Mouse (Mus musculus) megakaryocyte progenitor cell, adult 5-6 weeks (primary cell): ENCODE measurements around the gene Phtf1. TPM values are rescaled to one million over a fixed set of nuclear protein-coding genes. Genes with fewer than 3 reads are reported as not detected.

Experiments used
- ATAC-seq: replicated peaks from 2 replicates; pipeline ENCODE4 v1.8.0; 2016; ENCODE audit warnings: mild to moderate bottlenecking, moderate TSS enrichment, inconsistent platforms; ENCODE audit not compliant: poor library complexity
- total RNA-seq, 2 experiments: library from RNA; stranded (forward) in 1 of 2; stranded (reverse) in 1 of 2; fragments of 157-497, 149-512 nt in 1 of 2; fragments of 200-1000 nt in 1 of 2; gene quantifications; 2 replicates each; pipeline versions ENCODE4 v1.2.3 to v1.2.4; 2015 to 2017

Gene Phtf1
- total RNA-seq (2015) = 18.8 and 20.3 TPM in 2 replicates
- total RNA-seq (2017) = 27.3 and 32.7 TPM in 2 replicates

GRCm38 (mm10) chr3:103967861-103968691 lies at the start of gene Phtf1:
Phtf1 (plus strand) TSS chr3:103968110.
- ATAC-seq = peak; percentile 93

- ATAC-seq = 0 out of 2 replicates have a peak, but pooled peaks have one; percentile 20
Measured at GRCm38 (mm10) chr3:103920094-103920493, 47.8 kb upstream of the Phtf1 start.

- ATAC-seq = no peak
Measured at GRCm38 (mm10) chr3:103925302-103925701, 42.6 kb upstream of the Phtf1 start.

- ATAC-seq = peak; percentile 97
Measured at GRCm38 (mm10) chr3:103927511-103927910, 40.4 kb upstream of the Phtf1 start.

GRCm38 (mm10) chr3:103944794-103945562 lies 22.9 kb upstream of the Phtf1 start:
- no peak for ATAC-seq

DNA sequence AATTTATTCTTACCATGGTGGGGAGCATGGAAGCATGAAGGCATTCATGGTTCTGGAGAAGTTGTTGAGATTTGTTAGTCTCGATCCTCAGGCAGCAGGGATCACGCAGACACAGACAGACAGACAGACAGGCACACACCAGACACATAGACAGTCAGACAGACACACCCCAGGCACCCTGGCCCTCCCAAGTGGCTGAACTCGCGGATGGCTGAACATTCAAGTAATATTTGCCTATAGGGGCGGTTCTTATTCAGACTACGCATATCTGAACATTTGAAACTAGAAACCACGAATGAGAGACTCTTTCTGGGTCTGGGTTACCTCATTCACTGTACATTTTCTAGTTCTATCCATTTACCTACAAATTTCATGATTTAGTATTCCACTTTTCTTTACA lies 19.2 kb upstream of the Phtf1 start:
- ATAC-seq = no peak

- ATAC-seq = no peak
Measured at GRCm38 (mm10) chr3:103960622-103961021, 7.3 kb upstream of the Phtf1 start.

DNA sequence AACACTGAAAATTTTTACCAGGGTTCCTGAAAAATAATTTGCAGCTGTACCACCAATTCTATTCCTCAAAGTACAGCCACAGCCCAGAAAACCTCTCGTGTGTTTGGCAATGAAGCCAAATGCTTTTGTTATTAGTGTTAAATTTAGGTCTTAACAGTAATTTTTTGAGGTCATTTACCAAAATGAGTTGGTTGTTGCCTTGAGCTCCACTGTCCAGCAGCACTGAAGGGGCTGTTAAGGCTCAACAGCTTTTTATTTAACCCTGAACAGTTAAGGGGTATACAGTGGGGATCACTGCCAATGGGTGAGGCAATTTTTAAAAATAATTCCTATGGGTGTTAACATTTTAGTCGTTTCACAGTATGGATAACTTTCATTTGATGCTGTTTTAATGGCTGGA lies 679 bp upstream of the Phtf1 start:
- no peak for ATAC-seq

GRCm38 (mm10) chr3:103968701-103969100 lies 791 bp downstream of the Phtf1 start:
- ATAC-seq = peak; percentile 18; the same call in 1 of the 2 replicates

DNA sequence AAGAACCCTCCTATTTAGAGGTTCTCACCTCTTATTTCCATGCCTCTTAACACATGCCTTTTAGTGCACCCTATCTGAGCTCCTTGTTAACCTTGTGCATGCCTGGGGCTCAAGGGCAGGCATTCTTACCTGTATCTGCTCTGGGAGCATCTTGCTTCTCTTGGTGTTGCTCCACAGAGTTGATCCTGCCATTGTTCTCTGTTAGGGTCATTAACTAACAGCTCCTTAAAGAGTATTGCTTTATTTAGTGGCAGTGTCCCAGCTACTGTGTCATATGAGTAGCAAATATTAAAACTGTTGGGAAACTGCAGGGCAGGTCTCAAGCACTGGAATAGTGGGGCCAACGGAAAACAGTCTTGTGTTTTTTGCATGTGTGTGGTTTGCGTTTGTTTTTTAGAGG lies 3.2 kb downstream of the Phtf1 start:
- ATAC-seq = no peak

DNA sequence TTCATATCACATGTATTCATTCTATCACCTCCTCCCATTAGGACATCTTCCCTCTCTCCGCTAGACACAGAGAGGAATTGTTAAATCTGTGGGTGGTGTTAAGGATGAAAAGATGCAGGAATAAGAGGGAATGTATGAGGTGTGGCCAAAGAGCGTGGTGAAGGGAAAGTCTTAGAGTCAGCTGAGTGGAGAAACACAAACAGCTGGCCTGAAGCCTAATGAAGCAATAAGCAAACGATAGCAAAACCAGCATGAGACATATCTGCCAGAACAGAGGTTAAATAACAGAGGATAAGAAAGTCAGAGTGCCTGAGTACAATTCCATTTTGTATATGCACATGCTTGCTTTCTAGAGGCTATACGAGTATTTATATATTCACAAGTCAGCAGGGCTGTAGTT lies 16.6 kb downstream of the Phtf1 start:
- no peak for ATAC-seq

DNA sequence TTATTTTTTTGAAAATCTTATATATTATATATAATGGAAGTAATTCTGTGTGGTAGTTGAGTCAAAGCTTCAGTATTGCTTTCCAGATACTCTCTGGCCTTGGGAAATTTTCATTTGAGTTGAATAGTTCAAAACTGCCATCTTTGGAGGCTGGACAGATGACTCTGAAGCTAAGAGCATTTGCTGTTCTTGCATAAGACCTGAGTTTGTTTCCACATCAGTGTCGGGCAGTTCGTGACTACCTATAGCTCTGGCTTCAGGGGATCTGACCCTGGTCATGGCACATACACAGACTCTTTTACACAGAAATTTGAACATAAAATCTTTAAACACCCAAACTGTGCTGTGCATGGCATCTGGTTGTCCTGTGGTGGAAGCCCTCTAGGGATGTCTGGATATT lies 17.3 kb downstream of the Phtf1 start:
- ATAC-seq = no peak

- ATAC-seq = no peak
Measured at GRCm38 (mm10) chr3:103987831-103988432, 20.0 kb downstream of the Phtf1 start.

- peak; percentile 58 for ATAC-seq
Measured at GRCm38 (mm10) chr3:103989352-103989751, 21.4 kb downstream of the Phtf1 start.

DNA sequence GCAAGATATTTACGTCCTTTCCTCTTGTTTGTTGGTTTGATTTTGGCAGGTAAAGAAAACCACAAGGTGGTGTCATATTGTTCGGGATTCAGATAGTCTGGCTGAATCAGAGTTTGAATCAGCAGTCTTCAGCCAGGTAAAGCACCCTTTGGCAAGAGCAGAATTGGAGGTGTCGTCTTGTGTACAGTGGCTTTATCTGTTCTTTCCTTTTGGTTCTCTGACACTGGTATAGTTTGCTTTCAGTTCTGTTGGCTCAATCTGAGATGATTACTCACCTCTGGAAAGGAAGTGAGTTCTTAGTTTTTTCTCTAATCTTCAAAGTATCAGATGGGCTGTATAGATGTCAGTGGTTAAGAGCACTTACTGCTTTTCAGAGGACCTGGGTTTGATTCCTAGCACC lies 23.4 kb downstream of the Phtf1 start:
- ATAC-seq = no peak

DNA sequence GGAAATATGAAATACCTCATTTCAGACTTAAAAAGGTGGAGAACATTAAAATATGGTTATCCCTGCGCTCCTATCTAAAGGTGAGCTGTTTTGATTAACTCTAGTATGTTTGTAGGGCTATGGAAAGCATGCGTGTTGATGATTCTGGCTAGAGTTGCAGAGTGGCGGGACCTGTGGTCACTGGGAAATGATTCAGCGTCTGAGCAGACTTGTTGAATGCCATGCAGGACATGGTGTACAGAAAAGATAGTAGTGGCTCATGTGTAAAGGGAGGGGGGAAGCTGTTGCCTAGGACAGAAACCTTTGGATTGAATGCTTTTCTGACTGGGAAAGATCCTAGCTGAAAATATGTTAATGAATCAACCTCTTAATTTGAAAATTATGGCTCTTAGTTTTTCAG lies 30.8 kb downstream of the Phtf1 start:
- peak; percentile 46; the same call in 1 of the 2 replicates for ATAC-seq

GRCm38 (mm10) chr3:104006896-104007466 lies 39.1 kb downstream of the Phtf1 start:
- no peak for ATAC-seq

- peak; percentile 77 for ATAC-seq
Measured at GRCm38 (mm10) chr3:104007479-104007878, 39.6 kb downstream of the Phtf1 start.

- peak; percentile 50 for ATAC-seq
Measured at GRCm38 (mm10) chr3:104009924-104010662, 42.2 kb downstream of the Phtf1 start.

- peak; percentile 58; the same call in 1 of the 2 replicates for ATAC-seq
Measured at GRCm38 (mm10) chr3:104011972-104012371, 44.1 kb downstream of the Phtf1 start.
